Mouse (Mus musculus): ENCODE measurements at regions not wholly inside any gene's neighbourhood (a gene's known extent, or its start where the extent isn't known, plus 50 kb on each side); places are given as distances from the start of the nearest gene placed in this dataset.

GRCm38 (mm10) chr1:169341131-169341530 is 190.1 kb downstream of the Nuf2 start:
- in situ Hi-C loops (cut with MboI; ENCODE audit: low sequenced_read_pairs), result no loop called here

- in situ Hi-C loops (cut with MboI; ENCODE audit: low sequenced_read_pairs), result no loop called here
These were observed 192.8 kb downstream of the Nuf2 start for GRCm38 (mm10) chr1:169338461-169338860.

- in situ Hi-C loops (cut with MboI; ENCODE audit: low sequenced_read_pairs), result no loop called here
These were observed 199.1 kb downstream of the Nuf2 start for GRCm38 (mm10) chr1:169332165-169332564.

- in situ Hi-C loops (cut with MboI; ENCODE audit: low sequenced_read_pairs), result no loop called here
These were observed 218.0 kb downstream of the Nuf2 start for GRCm38 (mm10) chr1:169313241-169313640.

- in situ Hi-C loops (cut with MboI; ENCODE audit: low sequenced_read_pairs), result no loop called here
These were observed 247.8 kb downstream of the Nuf2 start for GRCm38 (mm10) chr1:169283440-169283839.

GRCm38 (mm10) chr1:169270750-169271149 is 260.5 kb downstream of the Nuf2 start:
- in situ Hi-C loops (cut with MboI; ENCODE audit: low sequenced_read_pairs), result no loop called here

- in situ Hi-C loops (cut with MboI; ENCODE audit: low sequenced_read_pairs), result no loop called here
These were observed 267.1 kb downstream of the Nuf2 start for GRCm38 (mm10) chr1:169263984-169264660.

- in situ Hi-C loops (cut with MboI; ENCODE audit: low sequenced_read_pairs), result no loop called here
These were observed 276.9 kb downstream of the Nuf2 start for GRCm38 (mm10) chr1:169254250-169254937.

- in situ Hi-C loops (cut with MboI; ENCODE audit: low sequenced_read_pairs), result no loop called here
These were observed 279.1 kb downstream of the Nuf2 start for GRCm38 (mm10) chr1:169252189-169252588.

GRCm38 (mm10) chr1:169249021-169249420 is 282.2 kb downstream of the Nuf2 start:
- in situ Hi-C loops (cut with MboI; ENCODE audit: low sequenced_read_pairs), result no loop called here

- in situ Hi-C loops (cut with MboI; ENCODE audit: low sequenced_read_pairs), result no loop called here
These were observed 290.9 kb downstream of the Nuf2 start for GRCm38 (mm10) chr1:169240377-169240776.

GRCm38 (mm10) chr1:169238671-169239090 is 292.6 kb downstream of the Nuf2 start:
- in situ Hi-C loops (cut with MboI; ENCODE audit: low sequenced_read_pairs), result no loop called here

- in situ Hi-C loops (cut with MboI; ENCODE audit: low sequenced_read_pairs), result no loop called here
These were observed 296.0 kb downstream of the Nuf2 start for GRCm38 (mm10) chr1:169235276-169235681.

- in situ Hi-C loops (cut with MboI; ENCODE audit: low sequenced_read_pairs), result no loop called here
These were observed 297.9 kb downstream of the Nuf2 start for GRCm38 (mm10) chr1:169233368-169233767.

GRCm38 (mm10) chr1:169230097-169230496 is 301.2 kb downstream of the Nuf2 start:
- in situ Hi-C loops (cut with MboI; ENCODE audit: low sequenced_read_pairs), result no loop called here

GRCm38 (mm10) chr1:169224431-169224830 is 306.8 kb downstream of the Nuf2 start:
- in situ Hi-C loops (cut with MboI; ENCODE audit: low sequenced_read_pairs), result no loop called here

GRCm38 (mm10) chr1:169187658-169188057 is 343.6 kb downstream of the Nuf2 start:
- in situ Hi-C loops (cut with MboI; ENCODE audit: low sequenced_read_pairs), result no loop called here

- in situ Hi-C loops (cut with MboI; ENCODE audit: low sequenced_read_pairs), result no loop called here
These were observed 360.9 kb downstream of the Nuf2 start for GRCm38 (mm10) chr1:169170405-169170804.

GRCm38 (mm10) chr1:169168033-169168432 is 363.2 kb downstream of the Nuf2 start:
- in situ Hi-C loops (cut with MboI; ENCODE audit: low sequenced_read_pairs), result no loop called here

- in situ Hi-C loops (cut with MboI; ENCODE audit: low sequenced_read_pairs), result no loop called here
These were observed 365.0 kb downstream of the Nuf2 start for GRCm38 (mm10) chr1:169166041-169166850.

GRCm38 (mm10) chr1:169160858-169161257 is 370.4 kb downstream of the Nuf2 start:
- in situ Hi-C loops (cut with MboI; ENCODE audit: low sequenced_read_pairs), result no loop called here

GRCm38 (mm10) chr1:169160220-169160619 is 371.0 kb downstream of the Nuf2 start:
- in situ Hi-C loops (cut with MboI; ENCODE audit: low sequenced_read_pairs), result no loop called here
